Mouse (Mus musculus) hindlimb bud, embryonic 11.5 days (tissue): Measurements from ENCODE around the gene Pxn.
"Not testable (repeated sequence)": the region's sequence is repeated elsewhere in the genome, so short reads cannot be mapped to it uniquely, and the experiment has no call there.

Experiments
- DNase-seq: peaks from one replicate; pipeline ENCODE4 v3.0.0-alpha.2; 2012; ENCODE audit warnings: low read depth, low spot score; ENCODE audit errors: extremely low spot score

Pxn gene

DNA sequence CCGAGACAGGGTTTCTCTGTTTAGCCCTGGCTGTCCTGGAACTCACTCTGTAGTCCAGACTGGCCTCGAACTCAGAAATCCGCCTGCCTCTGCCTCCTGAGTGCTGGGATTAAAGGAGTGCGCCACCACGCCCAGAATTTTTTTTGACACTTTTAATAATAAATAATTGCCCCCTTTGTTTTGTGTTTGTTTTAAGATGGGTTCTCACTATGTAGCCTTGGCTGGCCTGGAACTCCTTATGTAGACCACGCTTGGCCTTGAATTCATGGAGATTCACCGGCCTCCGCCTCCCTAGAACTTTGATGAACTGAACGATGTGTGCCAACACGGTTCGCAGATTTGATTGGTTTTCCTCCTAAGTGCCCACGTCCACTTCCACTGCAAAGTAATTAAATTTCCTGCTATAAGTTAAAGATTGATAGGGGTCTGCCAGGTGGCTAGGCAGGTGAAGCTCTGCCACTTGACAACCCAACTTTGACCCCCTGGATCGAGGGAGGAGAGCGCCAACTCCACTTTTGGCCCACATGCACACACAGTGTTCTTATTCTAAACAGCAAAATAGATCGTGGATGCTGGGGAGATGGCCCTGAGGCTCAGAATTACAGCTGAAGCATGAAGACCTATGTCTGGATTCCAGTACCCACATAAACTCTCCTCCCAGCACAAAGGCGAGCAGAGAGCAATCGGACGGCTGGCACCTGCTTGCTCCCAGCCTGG, 20.8 kb upstream of the Pxn start:
- DNase-seq, result no peak

DNA sequence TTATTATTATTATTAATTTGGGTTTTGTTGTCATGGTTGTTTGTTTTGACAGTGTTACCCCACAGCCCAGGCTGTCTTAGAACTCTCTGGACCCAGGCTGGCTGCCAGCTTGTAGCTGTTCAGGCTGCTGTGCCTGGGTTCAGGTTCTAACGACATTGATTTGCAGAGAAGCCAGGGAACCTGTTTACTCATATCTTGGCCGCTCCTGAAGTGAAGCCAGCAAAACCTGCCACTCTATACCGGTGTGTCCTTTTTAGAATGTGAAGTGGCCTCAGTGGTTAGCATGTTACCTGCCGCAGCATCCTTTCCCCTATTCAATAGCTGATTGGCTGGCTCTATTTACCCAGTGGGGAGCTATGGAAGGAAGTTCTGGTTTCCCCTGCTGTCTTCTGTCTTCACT, 19.8 kb upstream of the Pxn start:
- no peak for DNase-seq

DNA sequence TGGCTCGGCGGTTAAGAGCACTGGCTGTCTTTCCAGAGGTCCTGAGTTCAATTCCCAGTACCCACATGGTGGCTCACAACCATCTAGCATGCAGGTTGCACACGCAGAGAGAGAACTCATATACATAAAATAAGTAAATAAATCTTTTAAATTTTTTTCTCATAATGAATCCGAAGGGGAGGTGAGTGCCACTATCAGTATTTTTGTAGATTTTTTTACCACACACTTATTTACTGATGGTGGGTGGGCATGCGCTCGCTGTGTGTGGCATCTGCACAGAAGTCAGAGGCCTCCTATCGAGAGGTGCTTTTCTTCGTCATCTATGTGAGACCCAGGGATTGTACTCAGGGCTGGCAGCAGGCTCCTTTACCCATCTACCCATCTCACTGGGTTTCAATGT, 19.1 kb upstream of the Pxn start:
- no peak for DNase-seq

- DNase-seq, result no peak
Observed at GRCm38 (mm10) chr5:115487942-115488580, 18.4 kb upstream of the Pxn start.

DNA sequence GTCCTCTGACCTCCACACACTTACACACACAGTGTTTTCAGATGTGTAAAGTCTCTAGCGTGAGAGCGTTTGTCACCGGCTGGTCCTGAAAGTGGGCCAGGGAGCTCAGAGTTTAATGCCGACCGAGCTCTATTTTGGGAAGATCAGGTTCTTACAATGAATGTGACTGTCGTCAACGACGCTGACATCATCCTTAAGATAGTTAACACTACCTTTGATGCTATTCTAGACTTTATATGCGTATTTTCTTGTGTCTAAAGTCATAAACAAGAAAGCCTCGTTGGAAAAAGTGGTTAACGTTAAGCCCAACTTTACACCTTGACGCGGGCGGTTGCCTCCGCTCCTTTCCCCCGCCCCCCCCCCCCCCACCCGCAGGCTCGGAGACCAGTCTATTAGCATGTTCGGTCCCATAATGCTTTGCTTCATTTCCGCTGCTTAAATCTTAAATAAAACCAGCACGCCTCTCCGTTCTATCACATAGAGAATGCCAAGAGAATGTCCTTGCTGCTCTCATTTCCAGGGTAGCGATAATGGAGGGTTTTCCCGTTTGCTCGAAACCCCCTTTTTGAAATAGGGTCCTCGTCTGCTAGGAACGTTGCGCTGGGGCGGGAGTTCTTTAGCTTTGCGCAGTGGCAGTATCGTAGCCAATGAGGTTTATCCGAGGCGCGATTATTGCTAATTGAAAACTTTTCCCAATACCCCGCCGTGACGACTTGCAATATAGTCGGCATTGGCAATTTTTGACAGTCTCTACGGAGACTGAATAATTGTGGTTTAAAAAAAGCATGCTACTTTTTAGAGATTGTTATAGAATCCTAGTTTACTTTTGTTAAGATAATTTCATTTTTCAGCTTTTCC, 17.4 kb upstream of the Pxn start:
- DNase-seq, result peak; percentile 86

- peak; percentile 91 for DNase-seq
Observed at GRCm38 (mm10) chr5:115489699-115490637, 16.5 kb upstream of the Pxn start.

- no peak for DNase-seq
Observed at GRCm38 (mm10) chr5:115490638-115491000, 15.9 kb upstream of the Pxn start.

DNA sequence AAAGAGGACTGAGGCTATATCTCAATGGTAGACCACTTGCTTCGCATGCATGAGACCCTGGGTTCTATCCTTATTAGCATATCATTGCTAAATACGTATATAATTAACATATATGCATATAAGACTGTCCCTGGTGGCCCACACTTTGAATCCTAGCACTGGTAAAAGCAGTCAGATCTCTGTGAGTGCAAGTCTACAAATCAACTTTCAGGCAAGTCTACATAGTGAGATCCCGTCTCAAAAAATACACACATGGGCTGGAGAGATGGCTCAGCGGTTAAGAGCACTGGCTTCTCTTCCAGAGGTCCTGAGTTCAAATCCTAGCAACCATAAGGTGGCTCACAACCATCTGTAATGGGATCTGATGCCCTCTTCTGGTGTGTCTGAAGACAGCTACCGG, 15.4 kb upstream of the Pxn start:
- DNase-seq, result no peak

GRCm38 (mm10) chr5:115491771-115492322, 14.6 kb upstream of the Pxn start:
- DNase-seq, result no peak

DNA sequence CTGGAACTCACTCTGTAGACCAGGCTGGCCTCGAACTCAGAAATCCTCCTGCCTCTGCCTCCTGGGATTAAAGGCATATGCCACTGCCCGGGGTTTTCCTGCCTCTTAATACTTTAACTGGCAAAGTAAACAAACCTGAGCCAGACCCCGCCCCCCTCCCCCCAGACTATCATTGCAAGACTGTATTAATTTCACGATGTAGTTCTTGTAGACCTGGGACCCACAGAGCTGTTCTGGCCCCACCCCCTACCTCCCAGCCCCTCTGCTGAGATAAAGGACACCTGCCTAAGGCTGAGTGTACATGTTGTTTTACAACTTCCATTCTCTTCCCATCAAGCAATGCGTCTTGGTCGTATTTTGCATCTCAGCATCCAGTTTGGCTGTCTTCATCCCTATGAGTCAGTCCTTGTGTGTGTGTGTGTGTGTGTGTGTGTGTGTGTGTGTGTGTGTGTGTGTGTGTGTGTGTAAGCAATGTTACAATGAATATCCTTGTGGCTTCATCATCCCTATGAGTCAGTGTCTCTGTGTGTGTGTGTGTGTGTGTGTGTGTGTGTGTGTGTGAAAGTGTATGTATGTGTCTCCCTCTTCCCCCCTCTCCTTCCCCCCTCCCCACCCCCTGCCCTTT, 13.7 kb upstream of the Pxn start:
- no peak for DNase-seq

DNA sequence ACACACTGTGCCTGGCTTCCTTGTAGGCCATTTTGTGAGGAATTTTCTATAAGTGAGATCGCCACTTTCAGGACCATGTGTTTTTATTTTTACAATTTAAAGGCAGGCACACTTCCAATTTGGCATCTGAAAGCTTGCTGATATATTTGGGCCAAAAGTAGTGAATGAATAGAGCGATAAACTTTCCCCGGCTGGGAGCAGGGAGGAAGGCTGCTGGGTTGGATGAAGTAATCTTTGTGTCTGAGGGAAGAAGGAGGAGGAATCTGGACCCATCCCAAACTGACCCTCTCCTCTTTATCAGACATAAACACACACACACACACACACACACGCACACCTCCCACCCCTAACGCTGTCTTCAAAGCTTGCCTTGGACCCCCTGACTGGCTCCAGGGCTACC, 13.0 kb upstream of the Pxn start:
- no peak for DNase-seq

GRCm38 (mm10) chr5:115495618-115496017, 10.9 kb upstream of the Pxn start:
- not testable (repeated sequence) for DNase-seq

- no peak for DNase-seq
Observed at GRCm38 (mm10) chr5:115497033-115497432, 9.4 kb upstream of the Pxn start.

- no peak for DNase-seq
Observed at GRCm38 (mm10) chr5:115498307-115499240, 7.9 kb upstream of the Pxn start.

DNA sequence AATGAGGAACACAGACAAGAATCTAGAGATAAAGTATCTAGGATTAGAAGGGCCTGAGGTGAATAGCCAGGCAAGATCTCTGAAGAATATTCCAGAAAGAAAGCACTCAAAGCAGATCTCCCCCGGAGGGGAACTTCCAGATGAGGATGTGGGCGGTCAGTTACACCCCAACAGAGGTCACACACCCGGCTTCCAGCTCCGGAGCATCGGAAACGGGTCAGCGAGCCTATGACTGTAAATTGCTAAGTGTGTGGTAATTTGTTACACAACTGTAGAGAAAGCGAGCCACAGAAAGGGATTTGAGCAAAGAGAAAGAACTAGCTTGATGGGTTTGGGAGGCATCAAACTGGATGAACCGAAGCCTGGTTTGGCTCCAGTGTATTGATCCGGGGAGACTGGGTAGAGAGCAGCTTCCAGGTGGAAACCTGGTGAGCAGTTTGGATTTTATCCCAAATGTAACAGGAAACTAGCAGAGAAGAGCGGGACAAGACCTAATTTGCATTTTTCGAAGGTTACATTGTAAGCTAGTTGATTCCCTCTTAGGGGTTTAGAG, 6.0 kb upstream of the Pxn start:
- DNase-seq, result no peak

DNA sequence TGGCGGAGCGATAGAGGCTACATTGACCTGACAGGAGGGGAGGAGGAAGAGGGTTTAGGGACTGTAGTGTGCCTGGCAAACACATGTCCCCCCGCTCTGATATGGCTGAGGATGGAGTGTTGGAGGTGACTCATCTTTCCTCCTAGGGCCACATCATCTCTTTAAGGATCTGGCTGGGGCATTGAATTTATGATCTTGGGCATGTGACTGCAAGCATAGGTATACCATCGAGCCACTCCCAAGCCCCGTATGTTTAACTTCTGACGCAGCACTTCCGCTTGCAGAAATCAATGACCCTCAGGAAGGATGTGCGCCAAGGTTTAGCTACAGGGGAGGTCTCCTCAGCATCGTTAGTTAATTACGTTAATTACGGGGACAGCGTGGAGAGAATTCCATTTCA, 3.4 kb upstream of the Pxn start:
- no peak for DNase-seq

DNA sequence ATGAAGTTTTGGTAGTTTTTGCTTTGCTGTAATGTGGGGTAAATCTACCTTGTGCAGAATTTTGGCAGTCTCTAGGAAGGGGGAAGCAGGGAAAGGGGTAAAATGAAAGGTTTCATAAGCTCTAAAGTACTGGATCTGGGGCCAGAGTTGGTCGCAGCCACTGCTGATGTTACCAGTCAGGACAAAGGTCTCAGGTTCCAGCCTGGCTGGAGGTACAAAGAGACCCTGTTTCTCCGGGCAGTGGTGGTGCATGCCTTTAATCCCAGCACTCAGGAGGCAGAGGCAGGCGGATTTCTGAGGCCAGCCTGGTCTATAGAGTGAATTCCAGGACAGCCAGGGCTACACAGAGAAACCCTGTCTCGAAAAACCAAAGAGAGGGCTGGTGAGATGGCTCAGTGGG, 859 bp upstream of the Pxn start:
- DNase-seq, result not testable (repeated sequence)

GRCm38 (mm10) chr5:115507267-115507980, 948 bp downstream of the Pxn start:
- DNase-seq, result no peak
